Mouse (Mus musculus) ES-E14 (cell line): ENCODE measurements around the gene Scarf1.

Experiments
- CHD2 ChIP-seq: IDR thresholded peaks from 2 replicates; pipeline ENCODE4 v1.6.1; 2014; ENCODE audit warnings: mild to moderate bottlenecking, low read depth, low read length, inconsistent platforms
- HCFC1 ChIP-seq: IDR thresholded peaks from 2 replicates; pipeline ENCODE4 v1.6.1; 2012; ENCODE audit warnings: low read length, inconsistent platforms, borderline replicate concordance; ENCODE audit not compliant: insufficient read depth
- MAFK ChIP-seq: IDR thresholded peaks from 2 replicates; pipeline ENCODE4 v1.6.1; 2014; ENCODE audit warnings: mild to moderate bottlenecking, low read depth, low read length, inconsistent platforms; ENCODE audit not compliant: insufficient read depth
- ZC3H11A ChIP-seq: IDR thresholded peaks from 2 replicates; pipeline ENCODE4 v1.6.1; 2012; ENCODE audit warnings: low read depth, mild to moderate bottlenecking, inconsistent platforms, low read length, borderline replicate concordance
- ZNF384 ChIP-seq: IDR thresholded peaks from 2 replicates; pipeline ENCODE4 v1.6.1; 2012; ENCODE audit warnings: low read depth, low read length, inconsistent platforms

DNA sequence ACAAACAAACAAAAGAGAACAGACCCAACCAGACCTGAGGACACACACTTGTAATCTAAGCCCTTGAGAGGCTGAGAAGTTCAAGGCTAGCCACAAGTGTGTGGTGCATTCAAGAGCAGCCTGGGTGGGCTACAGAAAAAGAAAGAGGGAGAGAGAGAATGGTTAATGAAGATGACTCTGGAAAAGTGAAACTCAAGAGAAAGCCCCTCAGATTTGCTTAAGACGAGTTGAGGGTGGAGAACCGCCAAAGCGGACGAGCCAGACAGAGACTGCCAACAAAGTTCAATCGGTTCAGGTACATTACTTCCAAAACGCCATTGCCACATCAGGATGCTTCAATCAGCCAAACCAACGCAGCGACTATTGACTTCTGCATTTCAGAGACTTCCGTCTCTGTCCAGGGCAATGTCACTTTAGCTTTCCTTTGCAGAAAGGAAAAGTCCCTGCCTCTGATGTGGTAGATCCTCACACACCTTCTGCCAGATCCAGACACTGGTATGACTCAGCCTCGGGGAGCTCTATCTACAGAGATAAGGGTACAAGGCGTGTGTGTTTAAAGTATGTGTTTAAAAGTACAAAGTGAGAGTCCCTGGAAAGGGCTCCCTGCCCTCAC lies 40.8 kb upstream of the Scarf1 start:
- TF ChIP-seq ZNF384 = no peak
- no peak for TF ChIP-seq MAFK
- no peak for TF ChIP-seq HCFC1
- TF ChIP-seq CHD2 = no peak
- TF ChIP-seq ZC3H11A = no peak
